Mouse (Mus musculus) adrenal gland, postnatal 25 days (tissue): ENCODE results near the gene Zfp988. TPM values are rescaled to one million over a fixed set of nuclear protein-coding genes. Genes with fewer than 3 reads are reported as not detected.

Experiments used
- total RNA-seq: library from RNA; stranded (reverse); gene quantifications from 2 replicates; pipeline ENCODE4 v1.2.3, GENCODE M21; 2021

Gene Zfp988
- total RNA-seq, 1 experiment from 2014 or later = 0.58 TPM

Other genes starting within 250 kb of the Zfp988 start
- 6.9 and 13.3 TPM in 2 replicates for gene Zfp991, start 173.6 kb upstream of the Zfp988 start, total RNA-seq
- gene Zfp978, start 55.6 kb downstream of the Zfp988 start, total RNA-seq = not detected in 2 replicates
- 11.9 and 13.7 TPM in 2 replicates for gene Zfp982, start 186.7 kb downstream of the Zfp988 start, total RNA-seq
- gene Gm16503, start 234.5 kb downstream of the Zfp988 start, total RNA-seq = 0.48 and 1.1 TPM in 2 replicates
- 0.46 TPM in 1 of 2 replicates, not detected in the other for gene Zfp985, start 247.6 kb downstream of the Zfp988 start, total RNA-seq